ENCODE assay signal across 9 mouse cellular contexts in the genomic region with DNA sequence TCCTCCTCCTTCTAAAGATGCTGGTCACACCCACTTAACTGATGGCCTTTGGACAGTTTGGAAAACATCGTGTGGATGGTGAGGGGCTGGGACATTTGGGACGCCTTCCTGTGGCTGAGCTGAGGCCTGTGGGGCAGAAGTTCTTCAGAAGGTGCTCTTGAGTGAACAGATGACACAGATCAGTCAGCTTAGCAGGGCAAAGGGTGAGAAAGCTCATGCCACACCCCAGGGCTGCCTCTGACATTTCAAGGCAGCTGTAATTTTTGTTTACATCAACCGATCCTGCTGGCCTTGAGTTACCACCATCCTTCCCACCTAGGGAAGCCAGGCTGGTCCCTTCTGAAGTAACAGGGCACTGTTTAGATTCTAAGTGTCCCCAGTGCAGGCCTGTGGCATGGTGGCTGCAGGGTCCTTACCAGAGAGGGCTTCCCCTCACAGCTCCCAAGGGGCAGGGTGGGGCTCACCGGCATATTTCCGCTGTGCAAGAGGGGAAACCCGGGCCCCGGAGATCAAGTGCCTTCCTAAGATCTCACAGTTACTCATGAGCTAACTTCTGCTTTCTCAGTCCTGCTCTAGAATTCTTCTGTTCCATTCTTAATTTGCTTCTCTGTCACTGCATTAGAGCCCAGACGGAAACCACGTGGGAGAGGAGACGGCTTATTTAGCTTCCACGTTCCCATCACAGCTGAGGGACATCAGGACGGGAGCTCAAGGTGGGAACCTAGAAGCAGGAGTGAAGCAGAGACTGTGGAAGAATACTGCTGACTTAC. TPM values are rescaled to one million over a fixed set of nuclear protein-coding genes. Genes with fewer than 3 reads are reported as not detected.
DNase-seq lines count a peak whose midpoint lies in the region; ATAC-seq and TF ChIP-seq lines count a peak whose summit lies in the region.
"Had no signal": no experiment of that assay in that cellular context is flagged by ENCODE, and none has a peak within 500 bp of the region (broad histone marks: within the 10 kb centered on the region; RNA-seq: fewer than 3 reads in every experiment).

No protein-coding gene starts in this region.

- no peak for TF ChIP-seq CTCF in kidney, postnatal 0 days (IDR thresholded peaks at IDR 0.05; ENCODE audit: low read depth)
- TF ChIP-seq CTCF in lung, postnatal 0 days (IDR thresholded peaks at IDR 0.05), result no peak

- no peaks in the 10 kb centered on the region for H3K27me3 ChIP-seq in kidney, postnatal 0 days (ENCODE audit: insufficient read depth, low read length)
- no peaks in the 10 kb centered on the region for H3K27me3 ChIP-seq in lung, postnatal 0 days (replicated peaks; ENCODE audit: insufficient read depth, low read length)
- H3K27me3 ChIP-seq in stomach, embryonic 16.5 days (ENCODE audit: control insufficient read depth, insufficient read depth, low read length), result no peaks in the 10 kb centered on the region

- H3K36me3 ChIP-seq in kidney, postnatal 0 days (ENCODE audit: insufficient read depth, low read length), result no peaks in the 10 kb centered on the region
- no peaks in the 10 kb centered on the region for H3K36me3 ChIP-seq in lung, postnatal 0 days (ENCODE audit: insufficient read depth, low read length)
- no peaks in the 10 kb centered on the region for H3K36me3 ChIP-seq in stomach, embryonic 16.5 days (ENCODE audit: control insufficient read depth, insufficient read depth, low read length)

- H3K9ac ChIP-seq in kidney, postnatal 0 days (ENCODE audit: low read depth, low read length), result no peak overlapping the region; the same call in 1 of the 2 replicates
- H3K9ac ChIP-seq in lung, postnatal 0 days (replicated peaks; ENCODE audit: low read depth), result no peak overlapping the region
- H3K9ac ChIP-seq in stomach, embryonic 16.5 days (ENCODE audit: low read length), result no peak overlapping the region

- no peak overlapping the region for H3K4me2 ChIP-seq in kidney, postnatal 0 days (ENCODE audit: low read length)
- H3K4me2 ChIP-seq in lung, postnatal 0 days (replicated peaks; ENCODE audit: low read depth, low read length), result no peak overlapping the region
- H3K4me2 ChIP-seq in stomach, embryonic 16.5 days (ENCODE audit: low read depth, low read length), result 0 out of 2 replicates have a peak overlapping the region, but pooled peaks have one; percentile 22

- H3K4me3 ChIP-seq in kidney, postnatal 0 days (replicated peaks; ENCODE audit: low read depth, low read length), result no peak overlapping the region
- no peak overlapping the region for H3K4me3 ChIP-seq in lung, postnatal 0 days (ENCODE audit: low read depth, low read length)
- no peak overlapping the region for H3K4me3 ChIP-seq in stomach, embryonic 16.5 days (replicated peaks; ENCODE audit: low read length)

- WGBS in kidney, postnatal 0 days, result 29% methylated on average over 12 of the region's 12 CpGs
- WGBS in lung, postnatal 0 days, result 30% methylated on average over 12 of the region's 12 CpGs
- 32% methylated on average over 12 of the region's 12 CpGs for WGBS in stomach, embryonic 16.5 days

- DNase-seq in kidney, postnatal 0 days (ENCODE audit: low spot score), result no peak
- no peak for DNase-seq in kidney, adult 11 months
- peak; percentile 29 for DNase-seq in lung, postnatal 0 days (ENCODE audit: low spot score)
- no peak for DNase-seq in embryo, embryonic 10 days (ENCODE audit: low spot score)
- DNase-seq in adrenal gland, postnatal 25 days, result no peak

- no peaks in the 10 kb centered on the region for H3K9me3 ChIP-seq in kidney, postnatal 0 days (replicated peaks; ENCODE audit: low read length)
- no peaks in the 10 kb centered on the region for H3K9me3 ChIP-seq in lung, postnatal 0 days (ENCODE audit: low read length)
- no peaks in the 10 kb centered on the region for H3K9me3 ChIP-seq in stomach, embryonic 16.5 days (replicated peaks; ENCODE audit: control insufficient read depth, low read length)

- TF ChIP-seq EP300 in lung, postnatal 0 days (IDR thresholded peaks at IDR 0.05), result no peak

- peaks cover 11% of the 10 kb centered on the region for H3K4me1 ChIP-seq in kidney, postnatal 0 days (replicated peaks; ENCODE audit: insufficient read depth, low read length)
- H3K4me1 ChIP-seq in lung, postnatal 0 days (ENCODE audit: insufficient read depth, low read depth, low read length), result peaks cover 5% of the 10 kb centered on the region; the same call in 1 of the 2 replicates
- H3K4me1 ChIP-seq in stomach, embryonic 16.5 days (ENCODE audit: control insufficient read depth, insufficient read depth, low read length), result peaks cover 18% of the 10 kb centered on the region

- no peak for ATAC-seq in kidney, postnatal 0 days (replicated peaks; ENCODE audit: low FRiP score, low read depth)
- peak; percentile 79 for ATAC-seq in granulocyte monocyte progenitor cell, adult 5-6 weeks (replicated peaks; ENCODE audit: poor library complexity, severe bottlenecking)
- no peak for ATAC-seq in lung, postnatal 0 days
- ATAC-seq in stomach, embryonic 16.5 days (ENCODE audit: insufficient read depth, low FRiP score), result no peak
- ATAC-seq in erythroid progenitor cell, adult 5-6 weeks (replicated peaks; ENCODE audit: low FRiP score, poor library complexity, severe bottlenecking), result no peak

- H3K27ac ChIP-seq in kidney, postnatal 0 days, result 0 out of 2 replicates have a peak overlapping the region, but pooled peaks have one; percentile 42
- H3K27ac ChIP-seq in lung, postnatal 0 days (ENCODE audit: low read length), result no peak overlapping the region
- H3K27ac ChIP-seq in stomach, embryonic 16.5 days (ENCODE audit: low read length), result peak overlapping the region; percentile 51; the same call in 1 of the 2 replicates

RNA-seq across cellular contexts. Expression of gene Traf3, which starts 6.3 kb away (rescaled TPM):
- polyA plus RNA-seq in kidney, postnatal 0 days (2015; fragmentation: Nextera tagmentation; extraction: Ambion mirVana), result 6.4 and 7.3 TPM in 2 replicates
- 15.0 and 16.2 TPM in 2 replicates for total RNA-seq in granulocyte monocyte progenitor cell, adult 5-6 weeks (2014; fragmentation: Nextera tagmentation)
- total RNA-seq in granulocyte monocyte progenitor cell, adult 5-6 weeks (2017), result 15.7 and 21.8 TPM in 2 replicates
- 3.1 and 4.7 TPM in 2 replicates for polyA plus RNA-seq in lung, postnatal 0 days (2015; fragmentation: Nextera tagmentation; extraction: Ambion mirVana)
- 8.2 and 8.4 TPM in 2 replicates for polyA plus RNA-seq in stomach, embryonic 16.5 days (2015; fragmentation: Nextera tagmentation; extraction: Ambion mirVana)
- total RNA-seq in erythroid progenitor cell, adult 5-6 weeks (2015; ENCODE audit: low replicate concordance), result 1.8 and 2.5 TPM in 2 replicates
- total RNA-seq in erythroid progenitor cell, adult 5-6 weeks (2017; ENCODE audit: low replicate concordance), result 1.9 and 2.3 TPM in 2 replicates
- 31.6 and 32.4 TPM in 2 replicates for total RNA-seq in adrenal gland, postnatal 25 days (2021)

RNA-seq across cellular contexts. Expression of gene 4930595D18Rik, which starts 24.4 kb away (rescaled TPM):
- polyA plus RNA-seq in kidney, postnatal 0 days (2015; fragmentation: Nextera tagmentation; extraction: Ambion mirVana), result not detected in 2 replicates
- not detected in 2 replicates for total RNA-seq in granulocyte monocyte progenitor cell, adult 5-6 weeks (2014; fragmentation: Nextera tagmentation)
- total RNA-seq in granulocyte monocyte progenitor cell, adult 5-6 weeks (2017), result not detected in 2 replicates
- polyA plus RNA-seq in lung, postnatal 0 days (2015; fragmentation: Nextera tagmentation; extraction: Ambion mirVana), result not detected in 2 replicates
- not detected in 2 replicates for polyA plus RNA-seq in stomach, embryonic 16.5 days (2015; fragmentation: Nextera tagmentation; extraction: Ambion mirVana)
- not detected in 2 replicates for total RNA-seq in erythroid progenitor cell, adult 5-6 weeks (2015; ENCODE audit: low replicate concordance)
- not detected in 2 replicates for total RNA-seq in erythroid progenitor cell, adult 5-6 weeks (2017; ENCODE audit: low replicate concordance)
- total RNA-seq in adrenal gland, postnatal 25 days (2021), result not detected in 2 replicates
- polyA plus RNA-seq: limb, embryonic 11.5 days had no signal
